8 mouse cellular contexts compared by ENCODE assay signal in the genomic region with DNA sequence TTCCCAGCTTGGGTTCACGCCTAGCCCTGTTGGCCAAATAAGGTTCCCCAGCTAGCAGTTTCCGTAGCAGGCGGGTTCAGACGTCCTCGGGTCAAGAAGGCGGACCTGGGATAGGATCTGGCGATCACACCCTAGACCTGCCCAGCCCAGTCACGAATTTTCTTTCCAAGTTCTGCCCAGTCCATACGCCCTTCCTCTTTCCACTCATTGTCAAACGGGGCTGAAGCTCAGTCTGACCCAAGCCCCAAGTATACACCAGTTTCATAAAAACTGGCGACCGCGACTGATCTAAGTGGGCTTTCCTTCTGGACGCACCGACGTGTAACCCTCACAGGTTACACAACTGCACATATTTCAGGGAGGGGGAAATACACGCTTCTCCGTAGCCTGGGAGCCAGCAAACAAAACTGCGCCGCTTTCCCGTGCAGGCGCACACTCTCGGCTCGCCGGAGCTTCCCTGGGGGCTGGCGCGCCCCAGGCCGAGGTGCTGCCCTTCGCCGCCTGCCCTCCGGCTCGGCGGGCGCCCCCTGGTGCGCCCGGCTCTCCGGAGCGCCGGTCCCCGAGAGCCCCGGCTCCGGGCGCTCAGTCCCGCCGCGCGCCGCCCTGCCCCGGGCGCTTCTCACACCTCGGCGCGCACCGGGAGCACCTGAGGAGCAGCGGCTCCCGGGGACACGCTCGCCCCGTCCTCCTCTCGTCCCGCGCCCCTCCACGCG. TPM values are rescaled to one million over a fixed set of nuclear protein-coding genes. Genes with fewer than 3 reads are reported as not detected.
A peak's percentile ranks its signal among the peaks of the same experiment; 100 is the strongest.
DNase-seq lines count a peak whose midpoint lies in the region; ATAC-seq and TF ChIP-seq lines count a peak whose summit lies in the region.

No protein-coding gene starts in this region.

- H3K9me3 ChIP-seq in embryonic facial prominence, embryonic 11.5 days (replicated peaks; ENCODE audit: control insufficient read depth, low read length): no peaks in the 10 kb centered on the region
- no peaks in the 10 kb centered on the region for H3K9me3 ChIP-seq in liver, embryonic 11.5 days (ENCODE audit: control insufficient read depth, low read length)

- under 1% methylated on average over 56 of the region's 64 CpGs for WGBS in embryonic facial prominence, embryonic 11.5 days
- WGBS in heart, adult 2 months: under 1% methylated on average over 64 of the region's 64 CpGs
- WGBS in kidney, adult 2 months: under 1% methylated on average over 64 of the region's 64 CpGs
- WGBS in liver, embryonic 11.5 days: under 1% methylated on average over 62 of the region's 64 CpGs

- H3K27ac ChIP-seq in embryonic facial prominence, embryonic 11.5 days (replicated peaks; ENCODE audit: low read depth, low read length): peak overlapping the region; percentile 16; the same call in 1 of the 2 replicates
- H3K27ac ChIP-seq in heart, adult 2 months: peak overlapping the region; percentile 97
- H3K27ac ChIP-seq in kidney, adult 2 months (ENCODE audit: insufficient read depth, low read depth, low read length): peak overlapping the region; percentile 91
- peak overlapping the region; percentile 90 for H3K27ac ChIP-seq in liver, embryonic 11.5 days (ENCODE audit: low read depth, low read length)

- intact Hi-C loops in heart, adult 2 months (cut with DNase I): loop anchor here (1.0 to 10.0 kb wide), 5 partner anchors 44 to 170 kb away; a partner anchor contains a TSS

- peak overlapping the region; percentile 80 for H3K4me3 ChIP-seq in embryonic facial prominence, embryonic 11.5 days (ENCODE audit: low read depth, low read length)
- H3K4me3 ChIP-seq in heart, adult 2 months: peak overlapping the region; percentile 84
- peak overlapping the region; percentile 81 for H3K4me3 ChIP-seq in kidney, adult 2 months (ENCODE audit: insufficient read depth, low read depth, low read length)
- H3K4me3 ChIP-seq in liver, embryonic 11.5 days (ENCODE audit: low read depth, low read length): peak overlapping the region; percentile 82

- peak; percentile 71 for ATAC-seq in frontal cortex, adult (ENCODE audit: low TSS enrichment)
- peak; percentile 27 for ATAC-seq in embryonic facial prominence, embryonic 11.5 days (replicated peaks; ENCODE audit: insufficient number of reproducible peaks, low FRiP score, low TSS enrichment, low read depth)
- ATAC-seq in liver, embryonic 11.5 days (replicated peaks; ENCODE audit: low FRiP score): peak; percentile 79
- ATAC-seq in monocyte, adult 5-6 weeks (replicated peaks; ENCODE audit: insufficient number of reproducible peaks, low FRiP score, low TSS enrichment, poor library complexity, severe bottlenecking): peak; percentile 89

- no peaks in the 10 kb centered on the region for H3K4me1 ChIP-seq in embryonic facial prominence, embryonic 11.5 days (ENCODE audit: control insufficient read depth, insufficient read depth, low read length)
- peaks cover 2% of the 10 kb centered on the region; the same call in 1 of the 2 replicates for H3K4me1 ChIP-seq in heart, adult 2 months (ENCODE audit: control insufficient read depth, insufficient read depth, low read length)
- peaks cover 13% of the 10 kb centered on the region; the same call in 1 of the 2 replicates for H3K4me1 ChIP-seq in kidney, adult 2 months (ENCODE audit: control insufficient read depth, insufficient read depth, low read length)
- H3K4me1 ChIP-seq in liver, embryonic 11.5 days (replicated peaks; ENCODE audit: control insufficient read depth, insufficient read depth, low read length): peaks cover 3% of the 10 kb centered on the region; the same call in 1 of the 2 replicates

- TF ChIP-seq CTCF in heart, adult 2 months (IDR thresholded peaks at IDR 0.05): peak; percentile 23
- TF ChIP-seq CTCF in kidney, adult 2 months (conservative IDR thresholded peaks at IDR 0.05; ENCODE audit: insufficient read depth, insufficient read length, low read depth, low read length): no peak

- no peak for DNase-seq in frontal cortex, adult 2 months (ENCODE audit: extremely low spot score in 1 of 2, low spot score in 1 of 2)
- DNase-seq in embryonic facial prominence, embryonic 11.5 days (ENCODE audit: low spot score): peak; percentile 47
- peak; percentile 84 to 91 for DNase-seq in heart, adult 2 months
- peak; percentile 91 for DNase-seq in kidney, adult 2 months
- DNase-seq in liver, embryonic 11.5 days (ENCODE audit: low spot score): peak; percentile 65
- peak; percentile 73 for DNase-seq in splenic B cell, adult 2 months (ENCODE audit: low read depth, low spot score)

- H3K4me2 ChIP-seq in embryonic facial prominence, embryonic 11.5 days (ENCODE audit: low read depth, low read length): peak overlapping the region; percentile 63
- H3K4me2 ChIP-seq in liver, embryonic 11.5 days: peak overlapping the region; percentile 73

- peak; percentile 89 for TF ChIP-seq POLR2A in heart, adult 2 months (IDR thresholded peaks at IDR 0.05; ENCODE audit: insufficient read depth, low read depth, low read length)
- no peak for TF ChIP-seq POLR2A in kidney, adult 2 months (IDR thresholded peaks at IDR 0.05; ENCODE audit: low read depth, low read length)

- no peaks in the 10 kb centered on the region for H3K27me3 ChIP-seq in embryonic facial prominence, embryonic 11.5 days (ENCODE audit: control insufficient read depth, insufficient read depth, low read length)
- H3K27me3 ChIP-seq in heart, adult 2 months (ENCODE audit: control insufficient read depth, insufficient read depth, low read length): no peaks in the 10 kb centered on the region
- H3K27me3 ChIP-seq in kidney, adult 2 months (replicated peaks; ENCODE audit: control insufficient read depth, insufficient read depth, low read length): no peaks in the 10 kb centered on the region
- no peaks in the 10 kb centered on the region for H3K27me3 ChIP-seq in liver, embryonic 11.5 days (replicated peaks; ENCODE audit: control insufficient read depth, insufficient read depth, low read length)
- H3K27me3 ChIP-seq in splenic B cell, adult 2 months (ENCODE audit: control insufficient read depth, insufficient read depth, low read length, poor library complexity, severe bottlenecking): no peaks in the 10 kb centered on the region

- TF ChIP-seq EP300 in heart, adult 2 months (IDR thresholded peaks at IDR 0.05; ENCODE audit: insufficient read depth, low read depth, low read length): peak; percentile 55; the same call in 1 of the 2 replicates

- H3K36me3 ChIP-seq in embryonic facial prominence, embryonic 11.5 days (replicated peaks; ENCODE audit: control insufficient read depth, insufficient read depth, low read depth, low read length): no peaks in the 10 kb centered on the region
- peaks cover 9% of the 10 kb centered on the region; the same call in 1 of the 2 replicates for H3K36me3 ChIP-seq in heart, adult 2 months (ENCODE audit: control insufficient read depth, insufficient read depth, low read length)
- H3K36me3 ChIP-seq in kidney, adult 2 months (ENCODE audit: control insufficient read depth, insufficient read depth, low read length): no peaks in the 10 kb centered on the region
- no peaks in the 10 kb centered on the region for H3K36me3 ChIP-seq in liver, embryonic 11.5 days (ENCODE audit: control insufficient read depth, insufficient read depth, low read length)
- no peaks in the 10 kb centered on the region for H3K36me3 ChIP-seq in splenic B cell, adult 2 months (ENCODE audit: control insufficient read depth, insufficient read depth, low read length, poor library complexity, severe bottlenecking)

- H3K79me2 ChIP-seq in heart, adult 2 months (replicated peaks; ENCODE audit: control insufficient read depth, insufficient read depth, low read length): no peaks in the 10 kb centered on the region

- peak overlapping the region; percentile 70 for H3K9ac ChIP-seq in embryonic facial prominence, embryonic 11.5 days (replicated peaks; ENCODE audit: low read length)
- peak overlapping the region; percentile 94 for H3K9ac ChIP-seq in heart, adult 2 months (ENCODE audit: low read depth, low read length)
- H3K9ac ChIP-seq in liver, embryonic 11.5 days (ENCODE audit: low read depth, low read length): peak overlapping the region; percentile 80

RNA-seq across cellular contexts. Expression of a gene that starts 0.5 kb away (rescaled TPM):
- 19.1 and 22.6 TPM in 2 replicates for polyA plus RNA-seq in frontal cortex, adult 2 months (2012; rRNA removed)
- 19.6 TPM in 2 replicates for polyA plus RNA-seq in embryonic facial prominence, embryonic 11.5 days (2014; fragmentation: Nextera tagmentation; extraction: Ambion mirVana)
- 100 to 1,000 TPM; 609 to 668 TPM for total RNA-seq in heart, adult 2 months (2021)
- 508 and 956 TPM in 2 replicates for polyA plus RNA-seq in heart, adult 2 months (2012; rRNA removed)
- 62.6 and 64.5 TPM in 2 replicates for polyA plus RNA-seq in kidney, adult 2 months (2012; rRNA removed)
- 26.6 and 29.1 TPM in 2 replicates for polyA plus RNA-seq in liver, embryonic 11.5 days (2014; fragmentation: Nextera tagmentation; extraction: Ambion mirVana)
- total RNA-seq in monocyte, adult 5-6 weeks (2017): 80.8 to 104 TPM (median 80.9 TPM) in 3 replicates

Comparison
In these comparisons a context has a peak if more than half of its experiments do, and no peak if none do; other contexts are left out.
1. ATAC-seq: peak in every context shown above with its lines; median percentile 89 in monocyte, adult 5-6 weeks; 79 in liver, embryonic 11.5 days; 71 in frontal cortex, adult; 27 in embryonic facial prominence, embryonic 11.5 days.
2. DNase-seq: peak in embryonic facial prominence, embryonic 11.5 days (single experiment), heart, adult 2 months (2 of 2), kidney, adult 2 months (single experiment), liver, embryonic 11.5 days (single experiment) and splenic B cell, adult 2 months (single experiment); none in frontal cortex, adult 2 months (0 of 2).
3. H3K27ac ChIP-seq: peak in every context shown above with its lines; median percentile 97 in heart, adult 2 months; 91 in kidney, adult 2 months; 90 in liver, embryonic 11.5 days; 16 in embryonic facial prominence, embryonic 11.5 days.
4. Peak in every context shown above with its lines, with median percentiles within 50 percentile points of each other: H3K4me3 ChIP-seq and H3K9ac ChIP-seq.